Comparison of ENCODE assay signal across 17 mouse cellular contexts in genomic region chr12:98995881-98996280, GRCm38 (mm10).
DNase-seq lines count a peak whose midpoint lies in the region; ATAC-seq and TF ChIP-seq lines count a peak whose summit lies in the region.
"Had no signal": no experiment of that assay in that cellular context is flagged by ENCODE, and none has a peak within 500 bp of the region (broad histone marks: within the 10 kb centered on the region; RNA-seq: fewer than 3 reads in every experiment).

No protein-coding gene starts in this region.

- no peaks in the 10 kb centered on the region for H3K36me3 ChIP-seq in midbrain, embryonic 11.5 days (ENCODE audit: control insufficient read depth, insufficient read depth, low read length)
- H3K36me3 ChIP-seq: liver, embryonic 15.5 days; midbrain, embryonic 12.5 days; neural tube, embryonic 13.5 days had no signal

- TF ChIP-seq POLR2A in olfactory bulb, adult 2 months (IDR thresholded peaks at IDR 0.05; ENCODE audit: insufficient read depth, low read depth, low read length) = no peak

- no peaks in the 10 kb centered on the region for H3K9me3 ChIP-seq in midbrain, embryonic 11.5 days (ENCODE audit: control insufficient read depth, low read length)
- H3K9me3 ChIP-seq: liver, embryonic 15.5 days; midbrain, embryonic 12.5 days; neural tube, embryonic 13.5 days had no signal

- no peak for ATAC-seq in midbrain, embryonic 11.5 days (ENCODE audit: low FRiP score)
- ATAC-seq: activated CD4-positive, CD25-positive, alpha-beta regulatory T cell, adult 4 months; forebrain, embryonic 16.5 days had no signal

- H3K27ac ChIP-seq in olfactory bulb, adult 2 months (ENCODE audit: insufficient read depth, low read depth, low read length) = 0 out of 2 replicates have a peak overlapping the region, but pooled peaks have one; percentile 62
- no peak overlapping the region for H3K27ac ChIP-seq in midbrain, embryonic 11.5 days (ENCODE audit: low read depth, low read length)
- H3K27ac ChIP-seq: kidney, postnatal 0 days; liver, embryonic 15.5 days; midbrain, embryonic 12.5 days; neural tube, embryonic 13.5 days had no signal

- no peak overlapping the region for H3K4me3 ChIP-seq in olfactory bulb, adult 2 months (ENCODE audit: insufficient read depth, low read depth, low read length)
- H3K4me3 ChIP-seq in midbrain, embryonic 11.5 days (ENCODE audit: low read depth, low read length) = no peak overlapping the region
- H3K4me3 ChIP-seq: gastrocnemius, adult 2 months; liver, embryonic 15.5 days; midbrain, embryonic 12.5 days; neural tube, embryonic 13.5 days had no signal

- no peak overlapping the region for H3K9ac ChIP-seq in midbrain, embryonic 11.5 days (ENCODE audit: low read length)
- H3K9ac ChIP-seq: liver, embryonic 15.5 days; midbrain, embryonic 12.5 days; neural tube, embryonic 13.5 days had no signal

- no peaks in the 10 kb centered on the region for H3K27me3 ChIP-seq in midbrain, embryonic 11.5 days (ENCODE audit: control insufficient read depth, insufficient read depth, low read length)
- H3K27me3 ChIP-seq: liver, embryonic 15.5 days; midbrain, embryonic 12.5 days; neural tube, embryonic 13.5 days had no signal

- peak; percentile 11 for DNase-seq in thymus, postnatal 14 days
- DNase-seq in thymus, postnatal 25 days = no peak
- peak; percentile 34 for DNase-seq in NIH3T3 (ENCODE audit: low read depth)
- DNase-seq in cerebellum, adult 8-10 months = peak; percentile 49
- no peak for DNase-seq in gastrocnemius, postnatal 10 days
- DNase-seq in midbrain, embryonic 11.5 days (ENCODE audit: low spot score, missing footprints) = no peak
- DNase-seq in adrenal gland, postnatal 36 days = no peak
- DNase-seq: gastrocnemius, adult 2 months; lung, postnatal 14 days had no signal

- peaks cover 20% of the 10 kb centered on the region for H3K4me1 ChIP-seq in olfactory bulb, adult 2 months (ENCODE audit: control insufficient read depth, insufficient read depth, low read length)
- H3K4me1 ChIP-seq in midbrain, embryonic 11.5 days (ENCODE audit: control insufficient read depth, insufficient read depth, low read length) = peaks cover 4% of the 10 kb centered on the region; the same call in 1 of the 2 replicates

- TF ChIP-seq CTCF in olfactory bulb, adult 2 months (IDR thresholded peaks at IDR 0.05; ENCODE audit: insufficient read depth, low read depth, low read length) = no peak

- 80% methylated on average over 1 of the region's 1 CpGs for WGBS in olfactory bulb, adult 2 months
- 86% methylated on average over 1 of the region's 1 CpGs for WGBS in midbrain, embryonic 11.5 days

- H3K4me2 ChIP-seq in midbrain, embryonic 11.5 days = no peak overlapping the region
- H3K4me2 ChIP-seq: heart, embryonic 11.5 days; midbrain, embryonic 12.5 days; neural tube, embryonic 13.5 days had no signal

Comparison
In these comparisons a context has a peak if more than half of its experiments do, and no peak if none do; other contexts are left out.
1. DNase-seq: peak in thymus, postnatal 14 days (single experiment), NIH3T3 (single experiment) and cerebellum, adult 8-10 months (single experiment); none in thymus, postnatal 25 days (single experiment), gastrocnemius, postnatal 10 days (single experiment), midbrain, embryonic 11.5 days (single experiment) and adrenal gland, postnatal 36 days (0 of 2).